Mouse (Mus musculus) cortical plate, adult 2 months (tissue): ENCODE results near the gene Scd3.

ENCODE experiments used
- CTCF ChIP-seq: fragments of 200-500 bp; IDR thresholded peaks from 2 replicates; pipeline ENCODE4 v1.5.1; 2011; ENCODE audit warnings: mild to moderate bottlenecking, control low read depth, low read length; ENCODE audit not compliant: insufficient read depth; ENCODE audit errors: extremely low read depth
- POLR2A ChIP-seq: fragments of 200-500 bp; IDR thresholded peaks from 2 replicates; pipeline ENCODE4 v1.6.1; 2011; ENCODE audit warnings: mild to moderate bottlenecking, low read length, control low read depth; ENCODE audit not compliant: insufficient read depth; ENCODE audit errors: extremely low read depth

- TF ChIP-seq POLR2A = no peak
- TF ChIP-seq CTCF = no peak
These were observed 15.0 kb downstream of the Scd3 start for GRCm38 (mm10) chr19:44217958-44218525.
